Mouse (Mus musculus) hindbrain, embryonic 13.5 days (tissue): ENCODE results near the gene Chchd5. TPM values are rescaled to one million over a fixed set of nuclear protein-coding genes. Genes with fewer than 3 reads are reported as not detected.

Experiments
- ATAC-seq: fragments of 200-750 bp; cut with Nextera tagmentation; 2 replicates; pipeline ENCODE4 v1.8.0; 2017; ENCODE audit warnings: moderate TSS enrichment; ENCODE audit not compliant: low FRiP score
- H3K27ac ChIP-seq: fragments of 300-500 bp; sonication (generic); 2 replicates; pipeline ENCODE4 v1.5.1; 2015; ENCODE audit warnings: inconsistent platforms, mild to moderate bottlenecking, moderate library complexity
- H3K27me3 ChIP-seq: fragments of 300-500 bp; sonication (generic); 2 replicates; pipeline ENCODE4 v1.6.1; 2015; ENCODE audit warnings: mild to moderate bottlenecking, inconsistent platforms
- H3K36me3 ChIP-seq: fragments of 300-500 bp; sonication (generic); 2 replicates; pipeline ENCODE4 v1.6.1; 2015; ENCODE audit warnings: mild to moderate bottlenecking, inconsistent platforms
- H3K4me1 ChIP-seq: fragments of 300-500 bp; sonication (generic); replicated peaks from 2 replicates; pipeline ENCODE4 v1.6.1; 2015; ENCODE audit warnings: inconsistent platforms
- H3K4me2 ChIP-seq: fragments of 300-500 bp; sonication (generic); 2 replicates; pipeline ENCODE4 v1.6.1; 2015; ENCODE audit warnings: inconsistent platforms, mild to moderate bottlenecking, moderate library complexity
- H3K4me3 ChIP-seq: fragments of 300-500 bp; sonication (generic); 2 replicates; pipeline ENCODE4 v1.5.1; 2015; ENCODE audit warnings: mild to moderate bottlenecking, inconsistent platforms
- H3K9ac ChIP-seq: fragments of 300-500 bp; sonication (generic); 2 replicates; pipeline ENCODE4 v1.6.1; 2015; ENCODE audit warnings: mild to moderate bottlenecking, inconsistent platforms
- H3K9me3 ChIP-seq: fragments of 300-500 bp; sonication (generic); 2 replicates; pipeline ENCODE4 v1.6.1; 2016; ENCODE audit warnings: inconsistent platforms
- WGBS: fragments of 180-500 bp; shearing (Covaris S2); methylation state at CpG from one replicate; pipeline ENCODE4 v1.1.7; 2015; 5-methylcytosine and 5-hydroxymethylcytosine counted together
- polyA plus RNA-seq: library from polyadenylated mRNA; unstranded; fragments of >200 nt; fragmentation: Nextera tagmentation; extraction: Ambion mirVana; gene quantifications from 2 replicates; pipeline ENCODE4 v1.2.1, GENCODE M21; 2015

The Chchd5 gene
- polyA plus RNA-seq, 1 experiment from 2014 or later = 24.5 TPM

GRCm38 (mm10) chr2:129118061-129118460 is 11.4 kb upstream of the Chchd5 start:
- Histone ChIP-seq H3K36me3 (peaks cover 92% of the 10 kb centered on the region), H3K4me3 (no peak overlapping the region), H3K27me3 (no peaks in the 10 kb centered on the region), H3K4me1 (no peaks in the 10 kb centered on the region), H3K9ac (no peak overlapping the region), H3K4me2 (no peak overlapping the region), H3K9me3 (no peaks in the 10 kb centered on the region), H3K27ac (no peak overlapping the region)
- WGBS = 95% methylated on average over 12 of the region's 12 CpGs
- ATAC-seq = no peak

GRCm38 (mm10) chr2:129121986-129122385 is 7.5 kb upstream of the Chchd5 start:
- Histone ChIP-seq H3K27ac (no peak overlapping the region), H3K9ac (no peak overlapping the region), H3K9me3 (no peaks in the 10 kb centered on the region), H3K4me3 (no peak overlapping the region), H3K36me3 (peaks cover 93% of the 10 kb centered on the region), H3K27me3 (no peaks in the 10 kb centered on the region), H3K4me1 (no peaks in the 10 kb centered on the region), H3K4me2 (no peak overlapping the region)
- ATAC-seq = no peak
- 94% methylated on average over 8 of the region's 8 CpGs for WGBS

GRCm38 (mm10) chr2:129129987-129130545 is 566 bp downstream of the Chchd5 start:
- Histone ChIP-seq H3K27ac (peak overlapping the region; percentile 90), H3K4me3 (peak overlapping the region; percentile 65), H3K4me2 (peak overlapping the region; percentile 83), H3K27me3 (no peaks in the 10 kb centered on the region), H3K9ac (peak overlapping the region; percentile 77), H3K4me1 (peaks cover 19% of the 10 kb centered on the region), H3K9me3 (peaks cover 9% of the 10 kb centered on the region), H3K36me3 (peaks cover 50% of the 10 kb centered on the region)
- ATAC-seq = peak; percentile 60
- 35% methylated on average over 18 of the region's 18 CpGs for WGBS

- Histone ChIP-seq H3K4me1 (peaks cover 19% of the 10 kb centered on the region), H3K9me3 (peaks cover 9% of the 10 kb centered on the region), H3K27me3 (no peaks in the 10 kb centered on the region), H3K4me2 (peak overlapping the region; percentile 83), H3K36me3 (peaks cover 43% of the 10 kb centered on the region), H3K27ac (peak overlapping the region; percentile 90; the same call in 1 of the 2 replicates), H3K9ac (peak overlapping the region; percentile 77), H3K4me3 (peak overlapping the region; percentile 65; the same call in 1 of the 2 replicates)
- 100% methylated on average over 2 of the region's 2 CpGs for whole genome bisulfite sequencing
- ATAC-seq = no peak
These were observed 1.3 kb downstream of the Chchd5 start for GRCm38 (mm10) chr2:129130776-129131175.

- Histone ChIP-seq H3K4me2 (no peak overlapping the region), H3K36me3 (peaks cover 28% of the 10 kb centered on the region), H3K9ac (no peak overlapping the region), H3K4me1 (peaks cover 19% of the 10 kb centered on the region), H3K27ac (no peak overlapping the region), H3K4me3 (no peak overlapping the region), H3K27me3 (no peaks in the 10 kb centered on the region), H3K9me3 (peaks cover 9% of the 10 kb centered on the region)
- 96% methylated on average over 7 of the region's 7 CpGs for WGBS
- ATAC-seq = no peak
These were observed 2.7 kb downstream of the Chchd5 start for GRCm38 (mm10) chr2:129132231-129132630.

GRCm38 (mm10) chr2:129133006-129133805 is 3.7 kb downstream of the Chchd5 start:
- no peak overlapping the region for H3K4me3 ChIP-seq
- H3K27me3 ChIP-seq = no peaks in the 10 kb centered on the region
- H3K4me1 ChIP-seq = peaks cover 19% of the 10 kb centered on the region
- H3K4me2 ChIP-seq = no peak overlapping the region
- peaks cover 9% of the 10 kb centered on the region for H3K9me3 ChIP-seq
- 95% methylated on average over 14 of the region's 14 CpGs for WGBS
- H3K27ac ChIP-seq = no peak overlapping the region
- H3K9ac ChIP-seq = no peak overlapping the region
- peaks cover 23% of the 10 kb centered on the region for H3K36me3 ChIP-seq
- ATAC-seq = no peak

GRCm38 (mm10) chr2:129139906-129140305 is 10.4 kb downstream of the Chchd5 start:
- no peak for ATAC-seq

GRCm38 (mm10) chr2:129148836-129149235 is 19.3 kb downstream of the Chchd5 start:
- no peak for ATAC-seq
- WGBS = 30% methylated on average over 2 of the region's 2 CpGs
- Histone ChIP-seq H3K4me1 (no peaks in the 10 kb centered on the region), H3K36me3 (no peaks in the 10 kb centered on the region), H3K27me3 (0 out of 2 replicates have a peak, but pooled peaks cover 2% of the 10 kb centered on the region), H3K9ac (no peak overlapping the region), H3K4me2 (no peak overlapping the region), H3K9me3 (no peaks in the 10 kb centered on the region), H3K4me3 (no peak overlapping the region), H3K27ac (no peak overlapping the region)

More at GRCm38 (mm10) chr2:129139906-129140305, 10.4 kb downstream of the Chchd5 start:
- H3K4me2 ChIP-seq = no peak overlapping the region
- H3K4me1 ChIP-seq = no peaks in the 10 kb centered on the region
- 75% methylated on average over 10 of the region's 10 CpGs for WGBS
- H3K27ac ChIP-seq = peak overlapping the region; percentile 18; the same call in 1 of the 2 replicates
- 0 out of 2 replicates have a peak, but pooled peaks cover 4% of the 10 kb centered on the region for H3K27me3 ChIP-seq
- no peak overlapping the region for H3K9ac ChIP-seq
- no peaks in the 10 kb centered on the region for H3K9me3 ChIP-seq
- no peak overlapping the region for H3K4me3 ChIP-seq
- no peaks in the 10 kb centered on the region for H3K36me3 ChIP-seq

GRCm38 (mm10) chr2:129150386-129150785 is 20.9 kb downstream of the Chchd5 start:
- Histone ChIP-seq H3K4me2 (no peak overlapping the region), H3K9me3 (no peaks in the 10 kb centered on the region), H3K4me3 (no peak overlapping the region), H3K36me3 (no peaks in the 10 kb centered on the region), H3K27ac (no peak overlapping the region), H3K4me1 (no peaks in the 10 kb centered on the region), H3K27me3 (no peaks in the 10 kb centered on the region), H3K9ac (no peak overlapping the region)
- WGBS = 82% methylated on average over 5 of the region's 5 CpGs
- no peak for ATAC-seq

GRCm38 (mm10) chr2:129151111-129151510 is 21.6 kb downstream of the Chchd5 start:
- no peak overlapping the region for H3K27ac ChIP-seq
- H3K9me3 ChIP-seq = no peaks in the 10 kb centered on the region
- H3K4me2 ChIP-seq = no peak overlapping the region
- H3K9ac ChIP-seq = no peak overlapping the region
- H3K27me3 ChIP-seq = no peaks in the 10 kb centered on the region
- H3K36me3 ChIP-seq = no peaks in the 10 kb centered on the region
- no peak for ATAC-seq
- no peaks in the 10 kb centered on the region for H3K4me1 ChIP-seq
- H3K4me3 ChIP-seq = no peak overlapping the region
- 92% methylated on average over 9 of the region's 9 CpGs for WGBS

GRCm38 (mm10) chr2:129152751-129153150 is 23.3 kb downstream of the Chchd5 start:
- H3K4me3 ChIP-seq = no peak overlapping the region
- no peaks in the 10 kb centered on the region for H3K4me1 ChIP-seq
- WGBS = 58% methylated on average over 1 of the region's 1 CpGs
- H3K27me3 ChIP-seq = no peaks in the 10 kb centered on the region
- no peaks in the 10 kb centered on the region for H3K36me3 ChIP-seq
- no peak overlapping the region for H3K4me2 ChIP-seq
- no peak overlapping the region for H3K9ac ChIP-seq
- H3K27ac ChIP-seq = no peak overlapping the region
- no peaks in the 10 kb centered on the region for H3K9me3 ChIP-seq
- no peak for ATAC-seq

- Histone ChIP-seq H3K4me2 (no peak overlapping the region), H3K27ac (no peak overlapping the region), H3K9me3 (no peaks in the 10 kb centered on the region), H3K36me3 (no peaks in the 10 kb centered on the region), H3K27me3 (no peaks in the 10 kb centered on the region), H3K4me3 (no peak overlapping the region), H3K9ac (no peak overlapping the region), H3K4me1 (no peaks in the 10 kb centered on the region)
- no peak for ATAC-seq
- 85% methylated on average over 5 of the region's 5 CpGs for WGBS
These were observed 35.3 kb downstream of the Chchd5 start for GRCm38 (mm10) chr2:129164815-129165214.
